Mouse (Mus musculus) CH12.LX (cell line): ENCODE data around the gene Gm20388. TPM values are rescaled to one million over a fixed set of nuclear protein-coding genes. Genes with fewer than 3 reads are reported as not detected.

Source experiments
- DNase-seq: peaks from one replicate; pipeline ENCODE4 v3.0.0-alpha.2; 2013; ENCODE audit errors: extremely low read depth
- H3K27ac ChIP-seq: 2 replicates; pipeline ENCODE4 v1.5.1; 2012; ENCODE audit warnings: low read depth, mild to moderate bottlenecking, control low read depth, moderate library complexity; ENCODE audit not compliant: insufficient read depth
- H3K27me3 ChIP-seq: replicated peaks from 2 replicates; pipeline ENCODE3; 2012; ENCODE audit warnings: inconsistent platforms
- H3K36me3 ChIP-seq, 2 experiments: replicated peaks in 1 of 2; 2 replicates each; pipeline versions ENCODE3 to v1.6.1; 2012; ENCODE audit warnings: inconsistent platforms in 1 of 2, low read length in 1 of 2, mild to moderate bottlenecking in 1 of 2, mixed read lengths in 1 of 2, moderate library complexity in 1 of 2; ENCODE audit not compliant: control insufficient read depth in 1 of 2, insufficient read depth in 1 of 2
- H3K4me1 ChIP-seq, 2 experiments: 2 replicates each; pipeline ENCODE4 v1.6.1; 2012; ENCODE audit warnings: inconsistent platforms in 1 of 2, moderate library complexity in 1 of 2; ENCODE audit not compliant: insufficient read depth in 2 of 2, control insufficient read depth in 1 of 2
- H3K4me2 ChIP-seq: 2 replicates; pipeline ENCODE4 v1.6.1; 2012; ENCODE audit warnings: low read depth, mild to moderate bottlenecking, control low read depth; ENCODE audit not compliant: poor library complexity, insufficient read depth, severe bottlenecking
- H3K4me3 ChIP-seq, 3 experiments: fragments of 150-350 bp in 1 of 3; sonication (generic) in 1 of 3; replicated peaks in 1 of 3; 2 replicates each; pipeline versions ENCODE3 to v1.5.1; 2011 to 2012; ENCODE audit warnings: low read depth in 2 of 3, low read length in 2 of 3, mild to moderate bottlenecking in 2 of 3, moderate library complexity in 2 of 3, control low read depth in 1 of 3, improper control_type of control experiment in 1 of 3, inconsistent platforms in 1 of 3, mixed read lengths in 1 of 3; ENCODE audit not compliant: poor library complexity in 1 of 3
- H3K79me2 ChIP-seq: replicated peaks from 2 replicates; pipeline ENCODE4 v1.6.1; 2012; ENCODE audit warnings: mild to moderate bottlenecking, moderate library complexity; ENCODE audit not compliant: control insufficient read depth, poor library complexity, insufficient read depth, severe bottlenecking; ENCODE audit errors: extremely low read depth
- H3K9ac ChIP-seq: 2 replicates; pipeline ENCODE4 v1.6.1; 2012; ENCODE audit warnings: low read depth, mild to moderate bottlenecking, control low read depth, moderate library complexity; ENCODE audit not compliant: insufficient read depth
- H3K9me3 ChIP-seq: replicated peaks from 2 replicates; pipeline ENCODE3; 2012; ENCODE audit warnings: low read length, inconsistent platforms, mixed read lengths
- BHLHE40 ChIP-seq: IDR thresholded peaks from 2 replicates; pipeline ENCODE4 v1.6.1; 2011; ENCODE audit warnings: mild to moderate bottlenecking, low read depth, low read length, improper control_type of control experiment
- CHD2 ChIP-seq: IDR thresholded peaks from 2 replicates; pipeline ENCODE4 v1.6.1; 2011; ENCODE audit warnings: low read length, improper control_type of control experiment
- CTCF ChIP-seq, 2 experiments: IDR thresholded peaks in 1 of 2; conservative IDR thresholded peaks in 1 of 2; 2 replicates each; pipeline ENCODE4 v1.5.1; 2011 to 2012; ENCODE audit warnings: low read depth in 2 of 2, low read length in 2 of 2, improper control_type of control experiment in 1 of 2, inconsistent platforms in 1 of 2, mild to moderate bottlenecking in 1 of 2, moderate library complexity in 1 of 2
- E2F4 ChIP-seq: IDR thresholded peaks from 2 replicates; pipeline ENCODE4 v1.6.1; 2011; ENCODE audit warnings: low read depth, low read length, improper control_type of control experiment; ENCODE audit not compliant: insufficient replicate concordance
- ELF1 ChIP-seq: IDR thresholded peaks from 2 replicates; pipeline ENCODE4 v1.6.1; 2014; ENCODE audit warnings: low read depth, mild to moderate bottlenecking, inconsistent platforms, low read length, improper control_type of control experiment
- EP300 ChIP-seq: IDR thresholded peaks from 2 replicates; pipeline ENCODE4 v1.6.1; 2011; ENCODE audit warnings: low read length, improper control_type of control experiment
- ETS1 ChIP-seq: conservative IDR thresholded peaks from 2 replicates; pipeline ENCODE4 v1.6.1; 2012; ENCODE audit warnings: low read depth, mild to moderate bottlenecking, inconsistent platforms, low read length, improper control_type of control experiment, moderate library complexity
- GABPA ChIP-seq: IDR thresholded peaks from 2 replicates; pipeline ENCODE4 v1.6.1; 2012; ENCODE audit warnings: low read depth, low read length, improper control_type of control experiment, inconsistent platforms; ENCODE audit not compliant: insufficient replicate concordance
- HCFC1 ChIP-seq: IDR thresholded peaks from 2 replicates; pipeline ENCODE4 v1.6.1; 2012; ENCODE audit warnings: low read depth, mild to moderate bottlenecking, inconsistent platforms, low read length, improper control_type of control experiment
- JUN ChIP-seq: IDR thresholded peaks from 2 replicates; pipeline ENCODE4 v1.6.1; 2011; ENCODE audit warnings: low read depth, mild to moderate bottlenecking, low read length, improper control_type of control experiment, moderate library complexity; ENCODE audit not compliant: insufficient read depth
- KAT2A ChIP-seq: IDR thresholded peaks from 2 replicates; pipeline ENCODE4 v1.6.1; 2012; ENCODE audit warnings: low read length, improper control_type of control experiment, inconsistent platforms; ENCODE audit not compliant: insufficient replicate concordance
- MAFK ChIP-seq: IDR thresholded peaks from 2 replicates; pipeline ENCODE4 v1.6.1; 2011; ENCODE audit warnings: low read length, improper control_type of control experiment; ENCODE audit not compliant: insufficient replicate concordance
- MAX ChIP-seq: IDR thresholded peaks from 2 replicates; pipeline ENCODE4 v1.6.1; 2011; ENCODE audit warnings: low read length, improper control_type of control experiment
- MAZ ChIP-seq: IDR thresholded peaks from 2 replicates; pipeline ENCODE4 v1.6.1; 2012; ENCODE audit warnings: low read depth, mild to moderate bottlenecking, inconsistent platforms, low read length, improper control_type of control experiment, moderate library complexity
- MEF2A ChIP-seq: IDR thresholded peaks from 2 replicates; pipeline ENCODE4 v1.6.1; 2014; ENCODE audit warnings: low read depth, mild to moderate bottlenecking, inconsistent platforms, low read length, improper control_type of control experiment, borderline replicate concordance
- MXI1 ChIP-seq: IDR thresholded peaks from 2 replicates; pipeline ENCODE4 v1.6.1; 2011; ENCODE audit warnings: mild to moderate bottlenecking, low read depth, low read length, improper control_type of control experiment
- MYC ChIP-seq: IDR thresholded peaks from 2 replicates; pipeline ENCODE4 v1.6.1; 2011; ENCODE audit warnings: low read depth, mild to moderate bottlenecking, improper control_type of control experiment, low read length
- NELFE ChIP-seq: IDR thresholded peaks from 2 replicates; pipeline ENCODE4 v1.6.1; 2011; ENCODE audit warnings: low read depth, low read length, improper control_type of control experiment
- NRF1 ChIP-seq: IDR thresholded peaks from 2 replicates; pipeline ENCODE4 v1.6.1; 2014; ENCODE audit warnings: low read depth, mild to moderate bottlenecking, inconsistent platforms, low read length, improper control_type of control experiment, moderate library complexity
- PAX5 ChIP-seq: IDR thresholded peaks from 2 replicates; pipeline ENCODE4 v1.6.1; 2012; ENCODE audit warnings: low read length, inconsistent platforms, mixed read lengths
- POLR2A ChIP-seq: IDR thresholded peaks from 2 replicates; pipeline ENCODE4 v1.6.1; 2011; ENCODE audit warnings: low read depth, mild to moderate bottlenecking, improper control_type of control experiment, low read length
- POLR2AphosphoS2 ChIP-seq: IDR thresholded peaks from 2 replicates; pipeline ENCODE4 v1.6.1; 2011; ENCODE audit warnings: low read depth, low read length, improper control_type of control experiment
- RAD21 ChIP-seq: IDR thresholded peaks from 2 replicates; pipeline ENCODE4 v1.6.1; 2011; ENCODE audit warnings: low read depth, mild to moderate bottlenecking, low read length, improper control_type of control experiment, moderate library complexity
- RCOR1 ChIP-seq: conservative IDR thresholded peaks from 2 replicates; pipeline ENCODE4 v1.6.1; 2012; ENCODE audit warnings: low read depth, mild to moderate bottlenecking, inconsistent platforms, low read length, improper control_type of control experiment
- SIN3A ChIP-seq: IDR thresholded peaks from 2 replicates; pipeline ENCODE4 v1.6.1; 2012; ENCODE audit warnings: low read length, improper control_type of control experiment, inconsistent platforms
- SMC3 ChIP-seq: IDR thresholded peaks from 2 replicates; pipeline ENCODE4 v1.6.1; 2011; ENCODE audit warnings: low read depth, low read length, improper control_type of control experiment
- TBP ChIP-seq: conservative IDR thresholded peaks from 2 replicates; pipeline ENCODE4 v1.6.1; 2011; ENCODE audit warnings: low read depth, low read length, improper control_type of control experiment
- TCF12 ChIP-seq: IDR thresholded peaks from 2 replicates; pipeline ENCODE4 v1.6.1; 2014; ENCODE audit warnings: low read depth, mild to moderate bottlenecking, inconsistent platforms, low read length, improper control_type of control experiment
- UBTF ChIP-seq: IDR thresholded peaks from 2 replicates; pipeline ENCODE4 v1.6.1; 2012; ENCODE audit warnings: low read depth, mild to moderate bottlenecking, inconsistent platforms, low read length, improper control_type of control experiment, moderate library complexity
- USF1 ChIP-seq: IDR thresholded peaks from 2 replicates; pipeline ENCODE4 v1.6.1; 2014; ENCODE audit warnings: low read depth, mild to moderate bottlenecking, inconsistent platforms, low read length, improper control_type of control experiment
- USF2 ChIP-seq: conservative IDR thresholded peaks from 2 replicates; pipeline ENCODE4 v1.6.1; 2011; ENCODE audit warnings: low read depth, low read length, improper control_type of control experiment
- ZC3H11A ChIP-seq: IDR thresholded peaks from 2 replicates; pipeline ENCODE4 v1.6.1; 2012; ENCODE audit warnings: low read depth, mild to moderate bottlenecking, inconsistent platforms, low read length, improper control_type of control experiment
- ZKSCAN1 ChIP-seq: IDR thresholded peaks from 2 replicates; pipeline ENCODE4 v1.6.1; 2012; ENCODE audit warnings: low read depth, inconsistent platforms, low read length, improper control_type of control experiment, borderline replicate concordance
- ZMIZ1 ChIP-seq: IDR thresholded peaks from 2 replicates; pipeline ENCODE4 v1.6.1; 2012; ENCODE audit warnings: low read depth, mild to moderate bottlenecking, inconsistent platforms, low read length, improper control_type of control experiment
- ZNF384 ChIP-seq: IDR thresholded peaks from 2 replicates; pipeline ENCODE4 v1.6.1; 2012; ENCODE audit warnings: low read depth, low read length, improper control_type of control experiment, inconsistent platforms
- dilution Hi-C: fragments of 300-500 bp; cut with MboI; formaldehyde crosslinking; loops from 2 replicates; pipeline ENCODE4 v1.14.3; 2020; ENCODE audit warnings: low sequenced_read_pairs; ENCODE audit not compliant: extremely low pct_unique_long_range_greater_than_20kb, extremely low pct_ligation_motif_present
- in situ Hi-C: fragments of 300-500 bp; cut with MboI; formaldehyde crosslinking; loops from 3 replicates; pipeline ENCODE4 v1.14.3; 2019; ENCODE audit warnings: low sequenced_read_pairs, low pct_ligation_motif_present, low pct_unique_long_range_greater_than_20kb, mixed read lengths
- polyA plus RNA-seq: library from polyadenylated mRNA; unstranded; fragments of >175 nt; gene quantifications from 2 replicates; pipeline ENCODE4 v1.2.1, GENCODE M21; 2012; ENCODE audit warnings: low read depth; ENCODE audit not compliant: insufficient read length
- total RNA-seq, 2 experiments: library from RNA; depleted of rRNA; stranded (reverse); fragments of 300-350 nt in 1 of 2; fragments of >200 nt in 1 of 2; gene quantifications; 2 replicates each; pipeline ENCODE4 v1.2.3; 2012 to 2014

Gene Gm20388
- total and polyA plus RNA-seq, 3 experiments, result 14.8 to 26.3 (median 22.2) TPM

GRCm38 (mm10) chr8:122551265-122552051 lies 2640.8 kb downstream of the Gm20388 start, which contains the start of gene Piezo1:
Gene Piezo1, minus strand, starts transcription at chr8:122551329.
- Histone ChIP-seq H3K9me3 (no peaks in the 10 kb centered on the region), H3K4me1 (peaks cover 13 to 42% of the 10 kb centered on the region in 2 experiments), H3K27ac (peak within 1 kb of the TSS; percentile 53), H3K79me2 (peaks cover 17% of the 10 kb centered on the region), H3K4me3 (peak within 1 kb of the TSS; percentile 69 to 86 (median 82)), H3K27me3 (no peaks in the 10 kb centered on the region), H3K9ac (peak within 1 kb of the TSS; percentile 31), H3K4me2 (peak within 1 kb of the TSS; percentile 67), H3K36me3 (peaks cover 0 to 2% of the 10 kb centered on the region in 2 experiments)
- dilution Hi-C loops, result no loop called here
- no peak for TF ChIP-seq GABPA
- TF ChIP-seq ETS1, result no peak
- TF ChIP-seq ZMIZ1, result no peak; the same call in 1 of the 2 replicates
- TF ChIP-seq NRF1, result peak; percentile 36; the same call in 1 of the 2 replicates
- peak; percentile 81 for TF ChIP-seq RAD21
- TF ChIP-seq HCFC1, result peak; percentile 39; the same call in 1 of the 2 replicates
- peak; percentile 68; the same call in 1 of the 2 replicates for TF ChIP-seq TBP
- no peak for TF ChIP-seq JUN
- TF ChIP-seq RCOR1, result no peak
- TF ChIP-seq SIN3A, result peak; percentile 27; the same call in 1 of the 2 replicates
- no peak for TF ChIP-seq E2F4
- 0 out of 2 replicates have a peak, but pooled peaks have one; percentile 23 for TF ChIP-seq MEF2A
- no peak for TF ChIP-seq ELF1
- peak; percentile 23; the same call in 1 of the 2 replicates for TF ChIP-seq UBTF
- peak; percentile 70; the same call in 1 of the 2 replicates for TF ChIP-seq MYC
- TF ChIP-seq USF2, result no peak
- TF ChIP-seq CHD2, result no peak
- peak; percentile 91 for TF ChIP-seq BHLHE40
- TF ChIP-seq EP300, result peak; percentile 18; the same call in 1 of the 2 replicates
- no peak for TF ChIP-seq USF1
- TF ChIP-seq NELFE, result peak; percentile 69; the same call in 1 of the 2 replicates
- TF ChIP-seq TCF12, result peak; percentile 61
- TF ChIP-seq POLR2AphosphoS2, result no peak
- TF ChIP-seq ZKSCAN1, result no peak
- TF ChIP-seq ZC3H11A, result no peak
- peak; percentile 57; the same call in 1 of the 2 replicates for TF ChIP-seq MAZ
- peak; percentile 53 to 99 for TF ChIP-seq CTCF (conservative IDR thresholded peaks at IDR 0.05 in 1 of 2, IDR thresholded peaks at IDR 0.05 in 1 of 2; ENCODE audit: low read depth in 2 of 2, low read length in 2 of 2)
- TF ChIP-seq KAT2A, result no peak
- TF ChIP-seq MAX, result peak; percentile 67; the same call in 1 of the 2 replicates
- no peak for TF ChIP-seq PAX5
- peak; percentile 36; the same call in 1 of the 2 replicates for TF ChIP-seq MXI1
- TF ChIP-seq SMC3, result peak; percentile 91
- peak; percentile 85 for TF ChIP-seq POLR2A
- TF ChIP-seq MAFK, result no peak
- no peak for TF ChIP-seq ZNF384
- in situ Hi-C loops, result no loop called here
- DNase-seq, result peak; percentile 90
